Mouse (Mus musculus): Measurements from ENCODE around the gene Mpped1. TPM values are rescaled to one million over a fixed set of nuclear protein-coding genes. Genes with fewer than 3 reads are reported as not detected.
A peak's percentile ranks its signal among the peaks of the same experiment; 100 is the strongest.

The Mpped1 gene
- polyA plus RNA-seq, 1 experiment from 2014 or later = 30.6 TPM

DNA sequence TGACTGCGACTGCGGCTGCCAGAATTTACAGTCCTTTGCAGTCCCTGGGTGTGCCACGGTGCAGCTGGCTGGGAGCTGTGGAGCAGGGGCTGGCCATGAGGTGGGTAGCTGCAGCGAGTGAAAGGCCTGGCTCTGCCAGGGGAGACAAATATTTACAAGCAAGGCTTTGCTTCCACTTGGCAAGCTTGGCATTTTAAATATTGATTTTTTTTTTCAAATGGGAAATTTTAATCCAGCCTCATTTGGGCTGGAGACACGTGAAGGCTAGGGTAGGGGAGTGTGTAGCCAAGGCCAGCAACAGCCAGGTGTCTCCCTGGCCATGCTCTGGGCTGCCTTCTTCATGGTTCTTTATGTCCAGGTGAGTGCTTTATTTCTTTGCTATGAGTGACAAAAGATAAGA, 21.7 kb downstream of the Mpped1 start:
- Histone ChIP-seq H3K27ac (no peak overlapping the region), H3K27me3 (0 out of 2 replicates have a peak, but pooled peaks cover 3% of the 10 kb centered on the region), H3K9ac (no peak overlapping the region), H3K4me2 (no peak overlapping the region), H3K9me3 (no peaks in the 10 kb centered on the region), H3K36me3 (replicated peaks) (no peaks in the 10 kb centered on the region), H3K4me1 (peaks cover 18% of the 10 kb centered on the region; the same call in 1 of the 2 replicates), H3K4me3 (replicated peaks) (no peak overlapping the region)
- WGBS = 88% methylated on average over 5 of the region's 5 CpGs
- no peak for ATAC-seq (ENCODE audit: low FRiP score)

DNA sequence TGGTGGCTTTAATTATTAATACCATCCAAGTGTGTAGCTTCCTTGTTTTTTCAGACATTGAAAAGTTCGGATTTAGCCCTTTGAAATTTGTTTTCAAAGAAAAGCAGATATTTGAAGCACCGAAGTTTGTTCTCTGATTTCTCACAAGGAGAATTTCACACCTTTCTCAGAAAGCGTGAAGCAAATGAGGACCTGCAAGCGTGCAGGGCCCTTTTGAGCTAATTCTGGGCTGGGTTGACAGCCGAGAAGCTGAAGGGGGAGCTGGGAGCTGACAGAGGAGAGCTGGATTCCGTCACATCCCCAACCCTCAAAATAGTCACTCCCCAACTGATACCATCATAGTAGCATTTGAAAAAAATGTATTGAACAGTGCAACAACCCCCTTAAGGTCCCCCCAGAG, 34.8 kb downstream of the Mpped1 start:
- Histone ChIP-seq H3K36me3 (replicated peaks) (peaks cover 16% of the 10 kb centered on the region), H3K27ac (no peak overlapping the region), H3K4me2 (no peak overlapping the region), H3K9me3 (peaks cover 7% of the 10 kb centered on the region), H3K27me3 (no peaks in the 10 kb centered on the region), H3K9ac (no peak overlapping the region), H3K4me1 (no peaks in the 10 kb centered on the region), H3K4me3 (replicated peaks) (no peak overlapping the region)
- no peak for ATAC-seq (ENCODE audit: low FRiP score)
- WGBS = 87% methylated on average over 6 of the region's 6 CpGs

DNA sequence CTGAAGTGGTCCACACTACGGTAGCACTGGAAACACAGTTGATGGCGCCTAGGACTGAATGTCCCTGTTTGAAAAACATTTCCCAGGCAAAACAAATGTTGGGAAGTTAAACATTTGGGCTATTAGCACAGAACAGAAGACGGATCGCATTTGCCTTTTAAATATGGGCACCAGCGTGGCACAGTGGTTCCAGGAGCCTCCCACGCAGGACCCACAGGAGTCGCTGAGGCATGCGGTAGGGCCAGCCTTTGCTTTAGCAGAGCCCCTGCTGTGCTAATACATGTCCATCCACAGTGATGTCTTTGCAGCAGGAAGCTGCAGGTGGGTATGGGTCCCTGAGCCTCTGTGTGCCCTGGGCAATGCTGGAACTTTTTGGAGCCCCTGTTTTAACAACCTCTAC, 48.7 kb downstream of the Mpped1 start:
- H3K4me1 ChIP-seq = no peaks in the 10 kb centered on the region
- no peak overlapping the region for H3K4me3 ChIP-seq (replicated peaks)
- 89% methylated on average over 8 of the region's 8 CpGs for WGBS
- H3K27ac ChIP-seq = no peak overlapping the region
- H3K4me2 ChIP-seq = no peak overlapping the region
- H3K9me3 ChIP-seq = no peaks in the 10 kb centered on the region
- H3K9ac ChIP-seq = no peak overlapping the region
- no peak for ATAC-seq (ENCODE audit: low FRiP score)
- 0 out of 2 replicates have a peak, but pooled peaks cover 1% of the 10 kb centered on the region for H3K36me3 ChIP-seq (replicated peaks)
- H3K27me3 ChIP-seq = no peaks in the 10 kb centered on the region

DNA sequence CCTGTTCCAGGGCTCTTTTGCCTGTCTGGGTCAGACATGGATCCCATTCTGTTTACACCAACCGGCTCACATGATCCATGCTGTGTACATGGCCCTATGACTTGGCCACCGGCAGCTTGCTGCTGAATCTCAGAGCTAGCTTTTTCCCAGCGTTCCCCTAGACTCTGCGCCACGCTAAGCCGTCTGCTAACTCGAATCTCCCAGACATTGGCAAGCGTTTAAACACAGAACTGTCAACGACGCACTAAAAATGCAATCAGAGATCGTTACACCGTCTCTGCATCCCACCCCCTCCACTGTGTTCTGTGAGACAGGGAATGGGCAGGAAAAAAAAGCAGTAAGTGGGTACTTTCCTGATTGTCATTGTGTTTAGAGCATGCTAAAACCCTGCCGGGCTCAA, 50.0 kb downstream of the Mpped1 start:
- H3K4me3 ChIP-seq (replicated peaks) = no peak overlapping the region
- WGBS = 73% methylated on average over 13 of the region's 13 CpGs
- peak overlapping the region; percentile 42; the same call in 1 of the 2 replicates for H3K27ac ChIP-seq
- no peak overlapping the region for H3K4me2 ChIP-seq
- no peaks in the 10 kb centered on the region for H3K4me1 ChIP-seq
- H3K36me3 ChIP-seq (replicated peaks) = peaks cover 6% of the 10 kb centered on the region; the same call in 1 of the 2 replicates
- no peak for ATAC-seq (ENCODE audit: low FRiP score)
- no peaks in the 10 kb centered on the region for H3K9me3 ChIP-seq
- H3K27me3 ChIP-seq = no peaks in the 10 kb centered on the region
- H3K9ac ChIP-seq = no peak overlapping the region

DNA sequence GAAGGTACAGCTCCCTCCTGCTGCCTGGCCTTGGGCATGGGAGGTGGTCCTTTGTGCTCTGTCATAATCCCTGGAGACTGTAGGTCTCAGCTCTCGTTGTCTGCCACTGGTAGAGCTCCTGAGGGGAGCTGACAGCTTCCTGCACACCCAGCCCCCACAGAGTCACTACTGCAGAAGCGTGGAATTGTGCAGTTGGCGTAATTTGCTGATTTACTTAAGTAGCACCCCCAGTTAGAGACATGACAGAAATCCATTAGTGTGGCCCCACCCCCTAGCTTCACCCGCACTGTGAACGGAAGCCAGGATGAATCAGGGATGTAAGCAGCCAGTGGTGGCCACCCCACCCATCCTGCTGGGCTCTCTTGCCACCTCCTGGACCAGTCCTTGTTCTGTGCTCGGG, 53.0 kb downstream of the Mpped1 start:
- 74% methylated on average over 6 of the region's 6 CpGs for WGBS

GRCm38 (mm10) chr15:83840950-83841719, 61.9 kb downstream of the Mpped1 start:
- Histone ChIP-seq H3K9ac (no peak overlapping the region), H3K9me3 (no peaks in the 10 kb centered on the region), H3K4me1 (peaks cover 47% of the 10 kb centered on the region), H3K4me3 (replicated peaks) (no peak overlapping the region), H3K27me3 (0 out of 2 replicates have a peak, but pooled peaks cover 3% of the 10 kb centered on the region), H3K36me3 (replicated peaks) (peaks cover 3% of the 10 kb centered on the region; the same call in 1 of the 2 replicates), H3K4me2 (no peak overlapping the region), H3K27ac (no peak overlapping the region)
- 75% methylated on average over 10 of the region's 10 CpGs for WGBS
- no peak for ATAC-seq (ENCODE audit: low FRiP score)

More for the DNA sequence above, 53.0 kb downstream of the Mpped1 start:
- H3K27me3 ChIP-seq = no peaks in the 10 kb centered on the region
- no peaks in the 10 kb centered on the region for H3K4me1 ChIP-seq
- peaks cover 8% of the 10 kb centered on the region for H3K36me3 ChIP-seq (replicated peaks)
- H3K27ac ChIP-seq = no peak overlapping the region
- H3K4me2 ChIP-seq = no peak overlapping the region
- ATAC-seq (ENCODE audit: low FRiP score) = 0 out of 2 replicates have a peak, but pooled peaks have one; percentile 11
- H3K9ac ChIP-seq = no peak overlapping the region
- H3K9me3 ChIP-seq = no peaks in the 10 kb centered on the region
- H3K4me3 ChIP-seq (replicated peaks) = no peak overlapping the region

DNA sequence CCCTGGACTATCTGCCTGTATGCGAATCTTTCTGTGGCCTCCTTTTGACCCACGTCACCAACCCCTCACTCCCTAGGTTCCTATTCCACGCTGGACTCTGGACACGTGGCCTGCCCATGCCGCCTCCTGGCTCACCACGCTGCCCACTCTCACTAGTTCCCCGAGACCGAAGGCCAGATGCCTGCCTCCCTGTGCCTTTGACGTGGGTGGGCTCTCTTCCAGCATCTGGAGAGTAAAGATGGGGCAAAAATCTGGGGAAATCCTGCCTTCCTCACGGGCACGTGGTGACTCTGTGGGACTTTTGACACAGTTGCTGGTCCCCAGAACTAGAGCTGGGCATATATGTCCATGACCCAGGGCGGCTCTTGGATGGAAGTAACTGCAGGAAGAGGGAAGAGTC, 63.2 kb downstream of the Mpped1 start:
- no peak overlapping the region for H3K4me2 ChIP-seq
- 77% methylated on average over 12 of the region's 12 CpGs for WGBS
- H3K4me1 ChIP-seq = peaks cover 60% of the 10 kb centered on the region
- H3K36me3 ChIP-seq (replicated peaks) = no peaks in the 10 kb centered on the region
- no peak overlapping the region for H3K27ac ChIP-seq
- H3K9me3 ChIP-seq = no peaks in the 10 kb centered on the region
- no peak for ATAC-seq (ENCODE audit: low FRiP score)
- H3K4me3 ChIP-seq (replicated peaks) = no peak overlapping the region
- 0 out of 2 replicates have a peak, but pooled peaks cover 3% of the 10 kb centered on the region for H3K27me3 ChIP-seq
- no peak overlapping the region for H3K9ac ChIP-seq

- H3K27me3 ChIP-seq = 0 out of 2 replicates have a peak, but pooled peaks cover 3% of the 10 kb centered on the region
- 26% methylated on average over 22 of the region's 22 CpGs for WGBS
- H3K4me1 ChIP-seq = peaks cover 67% of the 10 kb centered on the region
- H3K27ac ChIP-seq = peak overlapping the region; percentile 60; the same call in 1 of the 2 replicates
- H3K4me3 ChIP-seq (replicated peaks) = no peak overlapping the region
- no peaks in the 10 kb centered on the region for H3K36me3 ChIP-seq (replicated peaks)
- peak overlapping the region; percentile 33; the same call in 1 of the 2 replicates for H3K9ac ChIP-seq
- no peak for ATAC-seq (ENCODE audit: low FRiP score)
- H3K4me2 ChIP-seq = no peak overlapping the region
- H3K9me3 ChIP-seq = no peaks in the 10 kb centered on the region
These were observed 63.9 kb downstream of the Mpped1 start for GRCm38 (mm10) chr15:83842915-83843789.

GRCm38 (mm10) chr15:83845734-83846133, 66.5 kb downstream of the Mpped1 start:
- H3K4me2 ChIP-seq = no peak overlapping the region
- WGBS = 22% methylated on average over 11 of the region's 11 CpGs
- H3K4me3 ChIP-seq (replicated peaks) = no peak overlapping the region
- peaks cover 61% of the 10 kb centered on the region for H3K4me1 ChIP-seq
- no peaks in the 10 kb centered on the region for H3K9me3 ChIP-seq
- H3K27me3 ChIP-seq = 0 out of 2 replicates have a peak, but pooled peaks cover 3% of the 10 kb centered on the region
- H3K27ac ChIP-seq = peak overlapping the region; percentile 47; the same call in 1 of the 2 replicates
- no peaks in the 10 kb centered on the region for H3K36me3 ChIP-seq (replicated peaks)
- H3K9ac ChIP-seq = peak overlapping the region; percentile 0; the same call in 1 of the 2 replicates
- peak; percentile 17; the same call in 1 of the 2 replicates for ATAC-seq (ENCODE audit: low FRiP score)

DNA sequence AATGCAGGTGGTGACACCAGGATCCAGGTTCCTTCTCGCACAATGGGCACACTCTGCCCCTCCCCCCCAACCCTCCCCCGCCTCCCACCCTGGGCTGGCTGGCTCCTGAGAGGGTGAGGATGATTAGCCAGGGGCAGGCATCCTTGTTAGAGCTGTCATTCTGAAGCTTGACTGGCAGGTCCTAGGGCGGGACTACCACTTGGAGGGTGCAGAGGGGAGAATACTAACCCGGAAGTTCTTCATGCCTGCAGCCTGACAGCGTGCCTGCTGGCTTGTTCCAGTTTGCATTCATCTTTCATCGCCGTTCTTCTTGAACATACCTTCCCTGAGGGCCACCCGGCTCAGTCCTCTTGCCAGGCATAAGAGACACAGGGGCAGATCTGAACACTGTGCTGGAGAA, 67.3 kb downstream of the Mpped1 start:
- H3K27ac ChIP-seq = peak overlapping the region; percentile 47; the same call in 1 of the 2 replicates
- no peaks in the 10 kb centered on the region for H3K9me3 ChIP-seq
- WGBS = 33% methylated on average over 8 of the region's 8 CpGs
- peak; percentile 49 for ATAC-seq (ENCODE audit: low FRiP score)
- H3K9ac ChIP-seq = no peak overlapping the region
- H3K4me3 ChIP-seq (replicated peaks) = no peak overlapping the region
- no peaks in the 10 kb centered on the region for H3K36me3 ChIP-seq (replicated peaks)
- H3K4me1 ChIP-seq = peaks cover 61% of the 10 kb centered on the region
- 0 out of 2 replicates have a peak, but pooled peaks cover 3% of the 10 kb centered on the region for H3K27me3 ChIP-seq
- no peak overlapping the region for H3K4me2 ChIP-seq

DNA sequence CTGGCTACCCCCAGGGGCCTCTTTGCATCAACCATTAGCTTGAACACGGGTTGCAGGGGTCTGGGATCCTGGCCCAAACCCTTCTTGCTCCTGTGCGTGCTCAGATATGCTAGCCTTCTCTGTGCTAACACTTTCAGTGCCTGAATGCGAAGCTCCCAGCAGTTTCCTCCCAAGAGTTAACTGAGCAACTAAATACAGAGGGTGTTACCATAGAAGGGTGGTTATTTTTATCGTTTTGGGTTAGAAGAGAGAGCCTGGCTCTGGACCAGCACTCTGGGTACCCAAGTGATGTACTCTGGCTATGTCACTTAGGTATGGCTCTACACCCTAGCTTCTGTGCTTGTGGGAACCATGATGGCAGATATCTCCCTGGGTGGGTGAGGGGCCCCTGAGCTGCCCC, 68.2 kb downstream of the Mpped1 start:
- WGBS = 84% methylated on average over 4 of the region's 4 CpGs
- no peak for ATAC-seq (ENCODE audit: low FRiP score)
- Histone ChIP-seq H3K4me3 (replicated peaks) (no peak overlapping the region), H3K4me1 (peaks cover 59% of the 10 kb centered on the region), H3K4me2 (no peak overlapping the region), H3K9ac (no peak overlapping the region), H3K9me3 (no peaks in the 10 kb centered on the region), H3K36me3 (replicated peaks) (no peaks in the 10 kb centered on the region), H3K27me3 (0 out of 2 replicates have a peak, but pooled peaks cover under 1% of the 10 kb centered on the region), H3K27ac (peak overlapping the region; percentile 5; the same call in 1 of the 2 replicates)

DNA sequence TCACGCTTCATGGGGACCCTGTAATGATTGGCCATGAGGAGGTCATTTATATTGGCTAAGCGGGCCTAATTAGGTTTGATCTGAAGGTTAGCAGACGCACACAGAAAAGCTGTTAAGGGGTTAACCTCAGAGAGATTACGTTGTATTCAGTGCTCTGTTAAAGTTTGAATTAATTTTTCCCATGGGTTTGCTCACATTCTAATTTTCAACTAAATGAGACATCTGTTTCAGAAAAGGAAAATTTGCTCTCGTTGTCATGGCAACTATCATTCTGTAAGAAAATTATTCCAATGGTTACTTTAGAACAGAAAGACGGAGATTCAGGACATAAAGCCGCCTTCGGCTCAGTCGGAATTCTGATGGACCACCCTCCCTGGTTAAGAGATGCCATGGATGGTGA, 68.9 kb downstream of the Mpped1 start:
- H3K36me3 ChIP-seq (replicated peaks) = no peaks in the 10 kb centered on the region
- H3K4me3 ChIP-seq (replicated peaks) = no peak overlapping the region
- ATAC-seq (ENCODE audit: low FRiP score) = no peak
- no peaks in the 10 kb centered on the region for H3K9me3 ChIP-seq
- 53% methylated on average over 9 of the region's 9 CpGs for WGBS
- H3K9ac ChIP-seq = no peak overlapping the region
- no peak overlapping the region for H3K4me2 ChIP-seq
- H3K27me3 ChIP-seq = no peaks in the 10 kb centered on the region
- peak overlapping the region; percentile 11; the same call in 1 of the 2 replicates for H3K27ac ChIP-seq
- H3K4me1 ChIP-seq = peaks cover 52% of the 10 kb centered on the region

Data from forebrain, embryonic 12.5 days (tissue).